Mouse (Mus musculus) lung, adult 2 months (tissue): ENCODE measurements around the gene Ccdc115.

Source experiments
- CTCF ChIP-seq: fragments of 200-500 bp; IDR thresholded peaks from 2 replicates; pipeline ENCODE4 v1.5.1; 2011; ENCODE audit warnings: mild to moderate bottlenecking, low read length, control low read depth; ENCODE audit not compliant: insufficient read depth
- POLR2A ChIP-seq: fragments of 200-500 bp; IDR thresholded peaks from 2 replicates; pipeline ENCODE4 v1.6.1; 2011; ENCODE audit warnings: low read depth, mild to moderate bottlenecking, control low read depth, low read length, borderline replicate concordance; ENCODE audit errors: extremely low read depth

- TF ChIP-seq CTCF, result no peak
- no peak for TF ChIP-seq POLR2A
Measured at GRCm38 (mm10) chr1:34478891-34479655, 39.6 kb upstream of the Ccdc115 start.
